Mouse (Mus musculus): ENCODE results near the gene Fam114a2. TPM values are rescaled to one million over a fixed set of nuclear protein-coding genes. Genes with fewer than 3 reads are reported as not detected.

Fam114a2 gene
- total and polyA plus RNA-seq, 2 experiments from 2014 or later, result 43.7 to 61.0 TPM

- Histone ChIP-seq H3K9me3 (ENCODE audit: low read length) (no peaks in the 10 kb centered on the region), H3K4me1 (ENCODE audit: insufficient read depth) (peaks cover 23% of the 10 kb centered on the region), H3K4me2 (ENCODE audit: low read depth) (no peak overlapping the region), H3K9ac (no peak overlapping the region), H3K36me3 (ENCODE audit: insufficient read depth) (no peaks in the 10 kb centered on the region), H3K4me3 (ENCODE audit: low read depth, low read length) (no peak overlapping the region), H3K27me3 (ENCODE audit: insufficient read depth, low read length) (no peaks in the 10 kb centered on the region), H3K27ac (ENCODE audit: low read depth, low read length) (no peak overlapping the region)
- DNase-seq (peak; percentile 21), ATAC-seq (no peak)
- 47% methylated on average over 3 of the region's 3 CpGs for WGBS
- TF ChIP-seq CTCF (IDR thresholded peaks at IDR 0.05; ENCODE audit: low read depth), result no peak
These were observed 2.8 kb upstream of the Fam114a2 start for GRCm38 (mm10) chr11:57521206-57521605.

- ATAC-seq (no peak), DNase-seq (no peak)
- no peak overlapping the region for H3K27ac ChIP-seq (ENCODE audit: low read depth, low read length)
- H3K9me3 ChIP-seq (ENCODE audit: low read length), result no peaks in the 10 kb centered on the region
- peak overlapping the region; percentile 84 for H3K9ac ChIP-seq
- H3K36me3 ChIP-seq (ENCODE audit: insufficient read depth), result no peaks in the 10 kb centered on the region
- peaks cover 27% of the 10 kb centered on the region for H3K4me1 ChIP-seq (ENCODE audit: insufficient read depth)
- 76% methylated on average over 5 of the region's 5 CpGs for WGBS
- no peaks in the 10 kb centered on the region for H3K27me3 ChIP-seq (ENCODE audit: insufficient read depth, low read length)
- peak overlapping the region; percentile 89 for H3K4me3 ChIP-seq (ENCODE audit: low read depth, low read length)
- no peak for TF ChIP-seq CTCF (IDR thresholded peaks at IDR 0.05; ENCODE audit: low read depth)
- peak overlapping the region; percentile 76 for H3K4me2 ChIP-seq (ENCODE audit: low read depth)
These were observed 887 bp upstream of the Fam114a2 start for GRCm38 (mm10) chr11:57519304-57519703.

- Histone ChIP-seq H3K27me3 (ENCODE audit: insufficient read depth, low read length) (no peaks in the 10 kb centered on the region), H3K36me3 (ENCODE audit: insufficient read depth) (0 out of 2 replicates have a peak, but pooled peaks cover under 1% of the 10 kb centered on the region), H3K4me3 (ENCODE audit: low read depth, low read length) (peak overlapping the region; percentile 89), H3K27ac (ENCODE audit: low read depth, low read length) (peak overlapping the region; percentile 79), H3K9ac (peak overlapping the region; percentile 84), H3K4me1 (ENCODE audit: insufficient read depth) (peaks cover 27% of the 10 kb centered on the region), H3K4me2 (ENCODE audit: low read depth) (peak overlapping the region; percentile 76), H3K9me3 (ENCODE audit: low read length) (no peaks in the 10 kb centered on the region)
- DNase-seq, result no peak
- under 1% methylated on average over 15 of the region's 16 CpGs for WGBS
- TF ChIP-seq CTCF (IDR thresholded peaks at IDR 0.05; ENCODE audit: low read depth), result no peak
- no peak for ATAC-seq
These were observed 333 bp upstream of the Fam114a2 start for GRCm38 (mm10) chr11:57518751-57519148.

- Histone ChIP-seq H3K27ac (ENCODE audit: low read depth, low read length) (no peak overlapping the region), H3K4me2 (ENCODE audit: low read depth) (peak overlapping the region; percentile 76; the same call in 1 of the 2 replicates), H3K4me3 (ENCODE audit: low read depth, low read length) (no peak overlapping the region), H3K27me3 (ENCODE audit: insufficient read depth, low read length) (no peaks in the 10 kb centered on the region), H3K9me3 (ENCODE audit: low read length) (no peaks in the 10 kb centered on the region), H3K36me3 (ENCODE audit: insufficient read depth) (peaks cover 16% of the 10 kb centered on the region), H3K9ac (no peak overlapping the region), H3K4me1 (ENCODE audit: insufficient read depth) (peaks cover 18% of the 10 kb centered on the region)
- ATAC-seq (no peak), DNase-seq (no peak)
- WGBS, result 79% methylated on average over 5 of the region's 5 CpGs
- no peak for TF ChIP-seq CTCF (IDR thresholded peaks at IDR 0.05; ENCODE audit: low read depth)
These were observed 1.4 kb downstream of the Fam114a2 start for GRCm38 (mm10) chr11:57516946-57517441.

- H3K4me2 ChIP-seq (ENCODE audit: low read depth), result no peak overlapping the region
- no peak overlapping the region for H3K9ac ChIP-seq
- no peaks in the 10 kb centered on the region for H3K27me3 ChIP-seq (ENCODE audit: insufficient read depth, low read length)
- no peak overlapping the region for H3K4me3 ChIP-seq (ENCODE audit: low read depth, low read length)
- peaks cover 34% of the 10 kb centered on the region for H3K36me3 ChIP-seq (ENCODE audit: insufficient read depth)
- H3K4me1 ChIP-seq (ENCODE audit: insufficient read depth), result peaks cover 14% of the 10 kb centered on the region
- TF ChIP-seq CTCF (IDR thresholded peaks at IDR 0.05; ENCODE audit: low read depth), result no peak
- no peak overlapping the region for H3K27ac ChIP-seq (ENCODE audit: low read depth, low read length)
- WGBS, result 88% methylated on average over 5 of the region's 5 CpGs
- no peaks in the 10 kb centered on the region for H3K9me3 ChIP-seq (ENCODE audit: low read length)
- ATAC-seq (no peak), DNase-seq (no peak)
These were observed 3.2 kb downstream of the Fam114a2 start for GRCm38 (mm10) chr11:57515218-57515617.

- no peak for TF ChIP-seq CTCF (IDR thresholded peaks at IDR 0.05; ENCODE audit: low read depth)
- peak; percentile 68 for DNase-seq
- Histone ChIP-seq H3K4me3 (ENCODE audit: low read depth, low read length) (no peak overlapping the region), H3K27me3 (ENCODE audit: insufficient read depth, low read length) (no peaks in the 10 kb centered on the region), H3K9me3 (ENCODE audit: low read length) (no peaks in the 10 kb centered on the region), H3K9ac (no peak overlapping the region), H3K4me1 (ENCODE audit: insufficient read depth) (no peaks in the 10 kb centered on the region), H3K4me2 (ENCODE audit: low read depth) (no peak overlapping the region), H3K36me3 (ENCODE audit: insufficient read depth) (peaks cover 51% of the 10 kb centered on the region), H3K27ac (ENCODE audit: low read depth, low read length) (no peak overlapping the region; the same call in 1 of the 2 replicates)
- WGBS, result 21% methylated on average over 6 of the region's 6 CpGs
- peak; percentile 91 for ATAC-seq
These were observed 11.5 kb downstream of the Fam114a2 start for GRCm38 (mm10) chr11:57506899-57507298.

- no peaks in the 10 kb centered on the region for H3K9me3 ChIP-seq (ENCODE audit: low read length)
- peaks cover 46% of the 10 kb centered on the region for H3K36me3 ChIP-seq (ENCODE audit: insufficient read depth)
- H3K4me1 ChIP-seq (ENCODE audit: insufficient read depth), result no peaks in the 10 kb centered on the region
- H3K9ac ChIP-seq, result no peak overlapping the region
- DNase-seq (no peak), ATAC-seq (no peak)
- WGBS, result 58% methylated on average over 5 of the region's 5 CpGs
- H3K4me2 ChIP-seq (ENCODE audit: low read depth), result no peak overlapping the region
- H3K4me3 ChIP-seq (ENCODE audit: low read depth, low read length), result no peak overlapping the region
- H3K27me3 ChIP-seq (ENCODE audit: insufficient read depth, low read length), result no peaks in the 10 kb centered on the region
- H3K27ac ChIP-seq (ENCODE audit: low read depth, low read length), result no peak overlapping the region
- no peak for TF ChIP-seq CTCF (IDR thresholded peaks at IDR 0.05; ENCODE audit: low read depth)
These were observed 15.3 kb downstream of the Fam114a2 start for GRCm38 (mm10) chr11:57503155-57503554.

Measured in forebrain, postnatal 0 days (tissue).